Mouse (Mus musculus) liver, adult 2 months (tissue): Measurements from ENCODE around the gene Caap1.
A peak's percentile ranks its signal among the peaks of the same experiment; 100 is the strongest.

ENCODE experiments used
- CTCF ChIP-seq: fragments of 200-500 bp; IDR thresholded peaks from 2 replicates; pipeline ENCODE4 v1.5.1; 2011; ENCODE audit warnings: low read depth, low read length, control low read depth
- POLR2A ChIP-seq: fragments of 200-500 bp; IDR thresholded peaks from 2 replicates; pipeline ENCODE4 v1.6.1; 2011; ENCODE audit warnings: low read length, control low read depth; ENCODE audit not compliant: insufficient read depth; ENCODE audit errors: extremely low read depth

GRCm38 (mm10) chr4:94517631-94518030, 39.0 kb downstream of the Caap1 start:
- TF ChIP-seq CTCF (0 out of 2 replicates have a peak, but pooled peaks have one; percentile 14), POLR2A (no peak)
